ENCODE assay signal across 29 mouse cellular contexts in genomic region chr7:91778673-91779072, GRCm38 (mm10).
"Had no signal": no experiment of that assay in that cellular context is flagged by ENCODE, and none has a peak within 500 bp of the region (broad histone marks: within the 10 kb centered on the region; RNA-seq: fewer than 3 reads in every experiment).

No protein-coding gene starts in this region.

- DNase-seq: gastrocnemius, postnatal 14 days; gastrocnemius, postnatal 36 days; heart, adult 11 months; heart, adult 2 months; heart, postnatal 14 days; heart, postnatal 36 days; kidney, adult 18-20 months; kidney, adult 8-10 months; kidney, postnatal 10 days; kidney, postnatal 25 days; kidney, postnatal 4 days; layer of hippocampus, adult 9-11 months; liver; liver, embryonic 13.5 days; liver, postnatal 0 days had no signal

- H3K4me1 ChIP-seq: heart, embryonic 13.5 days; heart, embryonic 15.5 days; hindbrain, embryonic 12.5 days; intestine, embryonic 15.5 days; limb, embryonic 10.5 days; limb, embryonic 12.5 days; liver, embryonic 13.5 days; liver, embryonic 15.5 days had no signal

- H3K4me2 ChIP-seq: heart, embryonic 11.5 days; heart, embryonic 13.5 days; heart, embryonic 15.5 days; hindbrain, embryonic 12.5 days; hindbrain, embryonic 14.5 days; intestine, embryonic 15.5 days; limb, embryonic 12.5 days; liver, embryonic 11.5 days; liver, embryonic 13.5 days; liver, embryonic 15.5 days had no signal

- H3K27ac ChIP-seq: heart, adult 2 months; heart, embryonic 13.5 days; heart, embryonic 15.5 days; hindbrain, embryonic 12.5 days; hindbrain, embryonic 14.5 days; intestine, embryonic 15.5 days; left cerebral cortex, adult 2 months; limb, embryonic 10.5 days; limb, embryonic 12.5 days; liver, embryonic 13.5 days; liver, embryonic 15.5 days had no signal

- ATAC-seq: hindbrain, embryonic 16.5 days; inflammation-experienced regulatory T-cells, adult 6 months; intestine, embryonic 15.5 days; intestine, postnatal 0 days; liver, postnatal 0 days had no signal

- H3K9me3 ChIP-seq: heart, embryonic 13.5 days; heart, embryonic 15.5 days; hindbrain, embryonic 12.5 days; intestine, embryonic 15.5 days; limb, embryonic 10.5 days; limb, embryonic 12.5 days; liver, embryonic 13.5 days; liver, embryonic 15.5 days had no signal

- H3K9ac ChIP-seq: heart, embryonic 13.5 days; heart, embryonic 15.5 days; hindbrain, embryonic 12.5 days; hindbrain, embryonic 14.5 days; intestine, embryonic 15.5 days; limb, embryonic 12.5 days; liver, embryonic 13.5 days; liver, embryonic 15.5 days; liver, postnatal 0 days had no signal

- H3K4me3 ChIP-seq: heart, adult 2 months; heart, embryonic 13.5 days; heart, embryonic 15.5 days; hindbrain, embryonic 12.5 days; intestine, embryonic 15.5 days; left cerebral cortex, adult 2 months; limb, embryonic 10.5 days; limb, embryonic 12.5 days; liver, embryonic 13.5 days; liver, embryonic 15.5 days had no signal

- H3K36me3 ChIP-seq: heart, embryonic 13.5 days; heart, embryonic 15.5 days; hindbrain, embryonic 12.5 days; intestine, embryonic 15.5 days; limb, embryonic 10.5 days; limb, embryonic 12.5 days; liver, embryonic 13.5 days; liver, embryonic 15.5 days had no signal

- H3K27me3 ChIP-seq: heart, embryonic 13.5 days; heart, embryonic 15.5 days; hindbrain, embryonic 12.5 days; intestine, embryonic 15.5 days; limb, embryonic 12.5 days; liver, embryonic 13.5 days; liver, embryonic 15.5 days had no signal
